Mouse (Mus musculus): ENCODE data around the gene Zbtb32.

Zbtb32 gene

GRCm38 (mm10) chr7:30598786-30599185 lies at the start of gene Zbtb32:
Gene Zbtb32, minus strand, starts transcription at chr7:30598909.
- DNase-seq = no peak

- DNase-seq = no peak
Measured at GRCm38 (mm10) chr7:30639083-30639482, 40.4 kb upstream of the Zbtb32 start.

- no peak for DNase-seq
Measured at GRCm38 (mm10) chr7:30636395-30636794, 37.7 kb upstream of the Zbtb32 start.

GRCm38 (mm10) chr7:30635752-30636151 lies 37.0 kb upstream of the Zbtb32 start, which contains the start of gene Etv2:
Gene Etv2, minus strand, starts transcription at chr7:30635852.
- no peak for DNase-seq

GRCm38 (mm10) chr7:30634621-30635020 lies 35.9 kb upstream of the Zbtb32 start:
- peak; percentile 79 to 86 for DNase-seq

GRCm38 (mm10) chr7:30633762-30634412 lies 35.2 kb upstream of the Zbtb32 start:
- peak in 1 of 2 experiments; percentile 16 for DNase-seq

- no peak for DNase-seq
Measured at GRCm38 (mm10) chr7:30629013-30629412, 30.3 kb upstream of the Zbtb32 start.

- DNase-seq = no peak
Measured at GRCm38 (mm10) chr7:30626647-30627046, 27.9 kb upstream of the Zbtb32 start.

- peak; percentile 89 to 93 for DNase-seq
Measured at GRCm38 (mm10) chr7:30625530-30626384, 27.0 kb upstream of the Zbtb32 start, which contains the start of gene Cox6b1. Gene Cox6b1, minus strand, starts transcription at chr7:30626151.

GRCm38 (mm10) chr7:30619202-30619601 lies 20.5 kb upstream of the Zbtb32 start:
- DNase-seq = peak; percentile 59 to 65

- DNase-seq = no peak
Measured at GRCm38 (mm10) chr7:30618658-30619057, 19.9 kb upstream of the Zbtb32 start.

- no peak for DNase-seq
Measured at GRCm38 (mm10) chr7:30615049-30615760, 16.5 kb upstream of the Zbtb32 start.

- no peak for DNase-seq
Measured at GRCm38 (mm10) chr7:30614454-30614853, 15.7 kb upstream of the Zbtb32 start.

- peak; percentile 82 to 86 for DNase-seq
Measured at GRCm38 (mm10) chr7:30613529-30614112, 14.9 kb upstream of the Zbtb32 start.

GRCm38 (mm10) chr7:30612654-30613402 lies 14.1 kb upstream of the Zbtb32 start, which contains the start of gene Upk1a:
Gene Upk1a, minus strand, starts transcription at chr7:30612847.
- DNase-seq = no peak

- DNase-seq = no peak
Measured at GRCm38 (mm10) chr7:30610043-30610442, 11.3 kb upstream of the Zbtb32 start.

- DNase-seq = no peak
Measured at GRCm38 (mm10) chr7:30608476-30608875, 9.8 kb upstream of the Zbtb32 start.

- peak; percentile 79 to 84 for DNase-seq
Measured at GRCm38 (mm10) chr7:30607706-30608309, 9.1 kb upstream of the Zbtb32 start.

GRCm38 (mm10) chr7:30604944-30605343 lies 6.2 kb upstream of the Zbtb32 start:
- no peak for DNase-seq

GRCm38 (mm10) chr7:30604424-30604823 lies 5.7 kb upstream of the Zbtb32 start:
- no peak for DNase-seq

- peak; percentile 63 to 74 for DNase-seq
Measured at GRCm38 (mm10) chr7:30602583-30602982, 3.9 kb upstream of the Zbtb32 start.
